ENCODE assay signal across 8 mouse cellular contexts in the genomic region with DNA sequence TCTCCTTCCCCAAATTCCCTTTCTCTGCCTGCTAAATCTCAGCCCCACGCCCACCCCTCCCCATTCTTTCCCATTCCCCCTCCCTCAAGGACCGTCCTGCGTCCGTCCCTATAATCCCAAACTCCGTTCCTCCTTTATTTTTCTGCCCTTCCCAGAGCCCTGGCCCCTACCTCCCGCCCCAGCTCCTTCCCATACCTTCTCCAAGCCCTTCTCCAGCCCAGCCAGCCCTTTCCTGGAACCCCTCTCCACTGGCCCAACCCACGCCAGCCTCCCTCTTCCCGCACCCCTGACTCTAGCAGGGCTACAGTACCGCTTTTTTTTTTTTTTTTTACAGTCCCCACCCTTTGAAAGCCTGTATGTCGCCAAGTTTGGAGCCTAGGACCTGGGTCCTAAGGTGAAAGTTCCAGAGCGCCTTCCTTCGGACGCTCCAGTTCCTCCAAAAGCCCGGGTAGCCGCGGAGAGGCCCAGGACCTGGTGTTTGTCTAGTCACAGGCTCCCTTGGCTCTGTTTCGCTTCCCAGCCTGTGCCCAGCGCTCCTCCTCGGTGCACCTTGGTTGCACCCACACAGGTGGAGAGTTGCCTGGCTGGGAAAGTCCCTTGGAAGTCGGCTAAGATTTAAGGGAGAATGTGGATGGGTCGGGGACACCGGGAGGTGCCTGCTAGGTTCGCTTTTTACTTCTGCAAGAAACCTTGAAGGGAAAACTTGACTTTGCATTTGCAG. TPM values are rescaled to one million over a fixed set of nuclear protein-coding genes. Genes with fewer than 3 reads are reported as not detected.
DNase-seq lines count a peak whose midpoint lies in the region; ATAC-seq and TF ChIP-seq lines count a peak whose summit lies in the region.

No protein-coding gene starts in this region.

- peak overlapping the region; percentile 94 for H3K27ac ChIP-seq in lung, postnatal 0 days (ENCODE audit: low read length)
- H3K27ac ChIP-seq in hindbrain, embryonic 12.5 days, result no peak overlapping the region
- H3K27ac ChIP-seq in limb, embryonic 15.5 days, result no peak overlapping the region
- H3K27ac ChIP-seq in stomach, postnatal 0 days (replicated peaks), result no peak overlapping the region

- H3K36me3 ChIP-seq in lung, postnatal 0 days (ENCODE audit: insufficient read depth, low read length), result no peaks in the 10 kb centered on the region
- H3K36me3 ChIP-seq in hindbrain, embryonic 12.5 days, result no peaks in the 10 kb centered on the region
- no peaks in the 10 kb centered on the region for H3K36me3 ChIP-seq in limb, embryonic 15.5 days
- no peaks in the 10 kb centered on the region for H3K36me3 ChIP-seq in stomach, postnatal 0 days (ENCODE audit: control insufficient read depth, insufficient read depth, low read length)

- H3K4me3 ChIP-seq in lung, postnatal 0 days (ENCODE audit: low read depth, low read length), result peak overlapping the region; percentile 65
- peak overlapping the region; percentile 42 for H3K4me3 ChIP-seq in hindbrain, embryonic 12.5 days
- H3K4me3 ChIP-seq in limb, embryonic 15.5 days, result peak overlapping the region; percentile 57
- peak overlapping the region; percentile 59 for H3K4me3 ChIP-seq in stomach, postnatal 0 days (ENCODE audit: low read depth, low read length)

- intact Hi-C loops in gastrocnemius, postnatal 36 days (cut with DNase I), result no loop called here

- no peak for ATAC-seq in lung, postnatal 0 days
- ATAC-seq in hindbrain, embryonic 12.5 days (ENCODE audit: low FRiP score), result peak; percentile 38; the same call in 1 of the 2 replicates
- no peak for ATAC-seq in limb, embryonic 15.5 days (ENCODE audit: insufficient number of reproducible peaks, low FRiP score, low TSS enrichment, low read depth)
- peak; percentile 19 for ATAC-seq in stomach, postnatal 0 days (ENCODE audit: low FRiP score, low TSS enrichment)

- H3K9me3 ChIP-seq in lung, postnatal 0 days (ENCODE audit: low read length), result no peaks in the 10 kb centered on the region
- no peaks in the 10 kb centered on the region for H3K9me3 ChIP-seq in hindbrain, embryonic 12.5 days (replicated peaks)
- H3K9me3 ChIP-seq in limb, embryonic 15.5 days, result no peaks in the 10 kb centered on the region
- no peaks in the 10 kb centered on the region for H3K9me3 ChIP-seq in stomach, postnatal 0 days (ENCODE audit: control insufficient read depth, low read length)

- WGBS in lung, postnatal 0 days, result 5% methylated on average over 23 of the region's 23 CpGs
- 3% methylated on average over 22 of the region's 23 CpGs for WGBS in hindbrain, embryonic 12.5 days
- 4% methylated on average over 22 of the region's 23 CpGs for whole genome bisulfite sequencing in limb, embryonic 15.5 days
- WGBS in stomach, postnatal 0 days, result 8% methylated on average over 22 of the region's 23 CpGs

- H3K4me2 ChIP-seq in lung, postnatal 0 days (replicated peaks; ENCODE audit: low read depth, low read length), result peak overlapping the region; percentile 99
- H3K4me2 ChIP-seq in hindbrain, embryonic 12.5 days (replicated peaks), result peak overlapping the region; percentile 79
- peak overlapping the region; percentile 100 for H3K4me2 ChIP-seq in limb, embryonic 15.5 days
- peak overlapping the region; percentile 98 for H3K4me2 ChIP-seq in stomach, postnatal 0 days (replicated peaks; ENCODE audit: low read depth)

- peak; percentile 32 for DNase-seq in lung, postnatal 0 days (ENCODE audit: low spot score)
- DNase-seq in lung, postnatal 4 days, result no peak
- no peak for DNase-seq in stomach, postnatal 0 days (ENCODE audit: low spot score)
- no peak for DNase-seq in thymus, postnatal 10 days (ENCODE audit: low spot score in 2 of 2)
- no peak for DNase-seq in layer of hippocampus, postnatal 36 days
- no peak for DNase-seq in gastrocnemius, postnatal 36 days

- H3K9ac ChIP-seq in lung, postnatal 0 days (replicated peaks; ENCODE audit: low read depth), result no peak overlapping the region
- H3K9ac ChIP-seq in hindbrain, embryonic 12.5 days, result peak overlapping the region; percentile 29; the same call in 1 of the 2 replicates
- no peak overlapping the region for H3K9ac ChIP-seq in limb, embryonic 15.5 days
- H3K9ac ChIP-seq in stomach, postnatal 0 days (ENCODE audit: low read length), result no peak overlapping the region

- no peak for TF ChIP-seq CTCF in lung, postnatal 0 days (IDR thresholded peaks at IDR 0.05)
- no peak for TF ChIP-seq CTCF in stomach, postnatal 0 days (IDR thresholded peaks at IDR 0.05; ENCODE audit: low read depth)

- no peaks in the 10 kb centered on the region for H3K27me3 ChIP-seq in lung, postnatal 0 days (replicated peaks; ENCODE audit: insufficient read depth, low read length)
- H3K27me3 ChIP-seq in hindbrain, embryonic 12.5 days, result peaks cover 89% of the 10 kb centered on the region
- peaks cover 72% of the 10 kb centered on the region for H3K27me3 ChIP-seq in limb, embryonic 15.5 days
- no peaks in the 10 kb centered on the region for H3K27me3 ChIP-seq in stomach, postnatal 0 days (ENCODE audit: control insufficient read depth, insufficient read depth, low read length)

- H3K4me1 ChIP-seq in lung, postnatal 0 days (ENCODE audit: insufficient read depth, low read depth, low read length), result peaks cover 18% of the 10 kb centered on the region
- peaks cover 22% of the 10 kb centered on the region for H3K4me1 ChIP-seq in hindbrain, embryonic 12.5 days
- H3K4me1 ChIP-seq in limb, embryonic 15.5 days, result peaks cover 32% of the 10 kb centered on the region
- H3K4me1 ChIP-seq in stomach, postnatal 0 days (replicated peaks; ENCODE audit: control insufficient read depth, insufficient read depth), result no peaks in the 10 kb centered on the region

- TF ChIP-seq EP300 in lung, postnatal 0 days (IDR thresholded peaks at IDR 0.05), result no peak
- no peak for TF ChIP-seq EP300 in stomach, postnatal 0 days (optimal IDR thresholded peaks at IDR 0.05)

RNA-seq across cellular contexts. Expression of a gene that starts 0.5 kb away (rescaled TPM):
- 17.8 and 19.9 TPM in 2 replicates for polyA plus RNA-seq in lung, postnatal 0 days (2015; fragmentation: Nextera tagmentation; extraction: Ambion mirVana)
- polyA plus RNA-seq in hindbrain, embryonic 12.5 days (2016; fragmentation: Nextera tagmentation; extraction: Ambion mirVana), result 0.79 and 1.6 TPM in 2 replicates
- 1.8 and 2.0 TPM in 2 replicates for polyA plus RNA-seq in limb, embryonic 15.5 days (2015; fragmentation: Nextera tagmentation; extraction: Ambion mirVana)
- 9.6 and 9.9 TPM in 2 replicates for polyA plus RNA-seq in stomach, postnatal 0 days (2015; fragmentation: Nextera tagmentation; extraction: Ambion mirVana)
- total RNA-seq in layer of hippocampus, postnatal 36 days (2021), result under 1 TPM; 0.28 to 0.57 TPM
- total RNA-seq in gastrocnemius, postnatal 36 days (2021), result 1 to 10 TPM; 1.2 to 1.9 TPM

RNA-seq across cellular contexts. Expression of a gene that starts 18.3 kb away (rescaled TPM):
- 201 and 223 TPM in 2 replicates for polyA plus RNA-seq in lung, postnatal 0 days (2015; fragmentation: Nextera tagmentation; extraction: Ambion mirVana)
- polyA plus RNA-seq in hindbrain, embryonic 12.5 days (2016; fragmentation: Nextera tagmentation; extraction: Ambion mirVana), result 109 and 121 TPM in 2 replicates
- polyA plus RNA-seq in limb, embryonic 15.5 days (2015; fragmentation: Nextera tagmentation; extraction: Ambion mirVana), result 117 and 124 TPM in 2 replicates
- polyA plus RNA-seq in stomach, postnatal 0 days (2015; fragmentation: Nextera tagmentation; extraction: Ambion mirVana), result 79.1 and 84.8 TPM in 2 replicates
- total RNA-seq in layer of hippocampus, postnatal 36 days (2021), result 10 to 100 TPM; 59.3 to 60.0 TPM
- 10 to 100 TPM; 25.2 to 27.7 TPM for total RNA-seq in gastrocnemius, postnatal 36 days (2021)

Comparison
In these comparisons a context has a peak if more than half of its experiments do, and no peak if none do; other contexts are left out.
1. ATAC-seq: peak in hindbrain, embryonic 12.5 days (single experiment) and stomach, postnatal 0 days (single experiment); none in lung, postnatal 0 days (single experiment) and limb, embryonic 15.5 days (single experiment).
2. Peak in every context shown above with its lines, with median percentiles within 50 percentile points of each other: H3K4me2 ChIP-seq and H3K4me3 ChIP-seq.